Mouse (Mus musculus) testis, adult 2 months (tissue): ENCODE data around the gene Nav2. TPM values are rescaled to one million over a fixed set of nuclear protein-coding genes. Genes with fewer than 3 reads are reported as not detected.

Experiments used
- H3K27ac ChIP-seq: fragments of 200-500 bp; 2 replicates; pipeline ENCODE4 v1.5.1; 2012; ENCODE audit warnings: low read depth, low read length; ENCODE audit not compliant: control insufficient read depth, insufficient read depth
- H3K27me3 ChIP-seq: fragments of 200-500 bp; 2 replicates; pipeline ENCODE4 v1.6.1; 2012; ENCODE audit warnings: mild to moderate bottlenecking, low read length, moderate library complexity; ENCODE audit not compliant: control insufficient read depth, insufficient read depth
- H3K36me3 ChIP-seq: fragments of 200-500 bp; 2 replicates; pipeline ENCODE4 v1.6.1; 2012; ENCODE audit warnings: mild to moderate bottlenecking, low read length; ENCODE audit not compliant: control insufficient read depth, insufficient read depth
- H3K4me1 ChIP-seq: fragments of 200-500 bp; 2 replicates; pipeline ENCODE4 v1.6.1; 2012; ENCODE audit warnings: low read length; ENCODE audit not compliant: control insufficient read depth, insufficient read depth
- H3K4me3 ChIP-seq: fragments of 200-500 bp; 2 replicates; pipeline ENCODE4 v1.5.1; 2012; ENCODE audit warnings: low read depth, mild to moderate bottlenecking, low read length, moderate library complexity, mixed read lengths; ENCODE audit not compliant: control insufficient read depth
- CTCF ChIP-seq: fragments of 200-500 bp; IDR thresholded peaks from 2 replicates; pipeline ENCODE4 v1.5.1; 2012; ENCODE audit warnings: low read depth, mild to moderate bottlenecking, inconsistent platforms, low read length, moderate library complexity; ENCODE audit not compliant: control insufficient read depth, insufficient read depth, insufficient replicate concordance
- POLR2A ChIP-seq: fragments of 200-500 bp; IDR thresholded peaks from 2 replicates; pipeline ENCODE4 v1.6.1; 2012; ENCODE audit warnings: low read depth, mild to moderate bottlenecking, inconsistent platforms, low read length, moderate library complexity; ENCODE audit not compliant: control insufficient read depth
- polyA plus RNA-seq: library from polyadenylated mRNA; depleted of rRNA; stranded (reverse); fragments of >200 nt; gene quantifications from 2 replicates; pipeline ENCODE4 v1.2.3, GENCODE M21; 2012

Gene Nav2
- polyA plus RNA-seq, 1 experiment = 20.8 TPM

DNA sequence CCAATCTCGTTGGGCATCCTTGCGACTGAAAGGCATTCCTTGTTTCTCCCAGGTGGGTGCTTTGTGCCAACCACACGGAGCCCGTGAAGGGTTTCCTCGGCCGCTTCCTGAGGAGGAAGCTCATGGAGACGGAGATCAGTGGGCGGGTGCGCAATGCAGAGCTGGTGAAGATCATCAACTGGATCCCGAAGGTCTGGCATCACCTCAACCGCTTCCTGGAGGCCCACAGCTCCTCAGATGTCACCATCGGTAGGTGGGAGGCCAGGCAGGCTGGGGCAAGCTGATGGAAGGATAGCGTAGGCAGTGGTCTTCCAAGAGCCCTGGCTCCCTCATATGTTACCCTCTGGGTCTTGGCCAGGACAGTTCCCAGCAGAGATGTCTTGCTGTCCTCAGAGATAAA lies 689.7 kb downstream of the Nav2 start:
- no peak overlapping the region for H3K4me3 ChIP-seq
- H3K27ac ChIP-seq = no peak overlapping the region
- H3K36me3 ChIP-seq = no peaks in the 10 kb centered on the region
- TF ChIP-seq CTCF = no peak
- no peak for TF ChIP-seq POLR2A
- H3K4me1 ChIP-seq = no peaks in the 10 kb centered on the region
- no peaks in the 10 kb centered on the region for H3K27me3 ChIP-seq

DNA sequence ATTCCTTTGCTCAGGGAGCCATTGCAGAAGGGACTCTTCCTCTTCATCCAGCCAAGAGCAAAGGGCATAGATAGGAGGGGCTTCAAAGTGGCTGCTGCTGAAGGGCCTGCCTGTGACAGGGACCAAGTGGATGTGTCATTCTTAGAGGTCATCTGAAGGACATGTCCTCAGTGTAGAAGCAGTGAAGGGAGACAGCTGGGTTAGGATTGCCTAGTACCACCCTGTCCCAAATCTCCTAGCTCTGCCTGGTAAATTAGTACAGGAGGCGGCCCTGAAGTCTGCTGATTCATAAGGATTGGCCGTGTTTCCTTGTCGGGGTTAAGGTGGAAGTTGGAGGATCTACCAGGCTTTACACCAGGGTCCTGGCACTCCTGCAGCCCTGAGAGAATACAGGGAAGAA lies 691.4 kb downstream of the Nav2 start:
- TF ChIP-seq POLR2A = no peak
- TF ChIP-seq CTCF = no peak
- Histone ChIP-seq H3K4me3 (no peak overlapping the region), H3K27ac (no peak overlapping the region), H3K27me3 (no peaks in the 10 kb centered on the region), H3K36me3 (no peaks in the 10 kb centered on the region), H3K4me1 (no peaks in the 10 kb centered on the region; the same call in 1 of the 2 replicates)

GRCm38 (mm10) chr7:49601191-49601975 lies 692.9 kb downstream of the Nav2 start:
- no peak for TF ChIP-seq POLR2A
- peak; percentile 81; the same call in 1 of the 2 replicates for TF ChIP-seq CTCF
- H3K27me3 ChIP-seq = no peaks in the 10 kb centered on the region
- H3K36me3 ChIP-seq = no peaks in the 10 kb centered on the region
- H3K4me1 ChIP-seq = no peaks in the 10 kb centered on the region; the same call in 1 of the 2 replicates
- H3K27ac ChIP-seq = no peak overlapping the region
- no peak overlapping the region for H3K4me3 ChIP-seq

DNA sequence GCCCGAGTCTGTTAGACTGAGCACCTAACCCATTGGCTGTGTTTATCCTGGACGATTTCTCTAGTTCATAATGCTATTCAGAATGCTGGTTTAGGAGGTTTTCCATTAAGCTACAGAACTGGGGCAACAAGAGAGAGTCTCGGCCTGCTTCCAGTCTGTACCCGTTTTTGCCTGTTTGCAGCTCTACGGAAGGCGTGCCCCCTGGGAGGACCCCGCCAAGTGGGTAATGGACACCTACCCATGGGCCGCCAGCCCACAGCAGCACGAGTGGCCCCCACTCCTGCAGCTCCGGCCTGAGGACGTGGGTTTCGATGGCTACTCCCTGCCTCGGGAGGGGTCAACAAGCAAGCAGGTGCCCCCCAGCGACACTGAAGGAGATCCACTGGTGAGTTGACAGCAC lies 695.7 kb downstream of the Nav2 start:
- Histone ChIP-seq H3K4me1 (no peaks in the 10 kb centered on the region; the same call in 1 of the 2 replicates), H3K36me3 (no peaks in the 10 kb centered on the region), H3K4me3 (no peak overlapping the region), H3K27me3 (no peaks in the 10 kb centered on the region), H3K27ac (no peak overlapping the region)
- TF ChIP-seq CTCF (no peak), POLR2A (no peak)

DNA sequence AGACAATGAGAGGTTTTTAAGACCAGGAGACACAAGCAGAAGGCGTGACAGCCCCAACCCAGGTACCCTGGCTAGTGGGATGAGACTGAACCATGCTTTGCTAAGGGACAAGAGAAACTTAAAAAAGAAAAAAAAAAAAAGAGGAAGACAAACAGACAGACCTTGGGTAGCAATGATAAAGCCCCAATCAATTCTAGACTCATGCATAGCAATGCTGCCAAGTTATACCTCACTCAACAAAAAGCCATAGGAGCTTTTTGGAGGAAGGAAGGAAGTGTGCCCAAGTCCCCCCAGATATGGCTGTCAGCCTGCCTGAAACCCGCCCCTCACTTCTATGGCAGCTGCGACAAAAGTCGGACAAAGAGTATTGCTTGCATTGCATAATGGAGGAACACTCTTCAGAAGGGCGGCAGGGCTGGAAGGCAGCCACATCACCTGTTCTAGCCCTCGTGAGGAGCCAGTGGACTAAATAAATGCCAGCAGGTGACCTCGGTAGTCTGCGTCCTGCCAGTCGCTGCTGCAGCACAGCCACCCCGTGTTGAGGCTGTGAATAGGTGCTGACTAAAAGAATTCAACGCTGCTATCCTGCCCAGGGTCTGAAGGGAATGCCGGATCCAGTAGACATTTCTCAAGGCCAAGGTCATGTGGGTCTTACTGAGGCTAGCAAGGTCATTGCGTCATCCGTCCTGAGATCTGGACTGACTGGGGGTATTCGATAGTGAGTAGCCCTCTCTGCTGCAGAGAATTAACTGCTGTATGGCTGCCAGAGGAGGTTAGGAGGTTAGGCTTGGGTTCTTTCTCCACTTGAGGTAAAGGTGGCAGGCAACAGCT lies 696.7 kb downstream of the Nav2 start:
- Histone ChIP-seq H3K36me3 (no peaks in the 10 kb centered on the region), H3K4me3 (no peak overlapping the region), H3K4me1 (no peaks in the 10 kb centered on the region; the same call in 1 of the 2 replicates), H3K27ac (no peak overlapping the region), H3K27me3 (no peaks in the 10 kb centered on the region)
- TF ChIP-seq CTCF (no peak), POLR2A (no peak)

DNA sequence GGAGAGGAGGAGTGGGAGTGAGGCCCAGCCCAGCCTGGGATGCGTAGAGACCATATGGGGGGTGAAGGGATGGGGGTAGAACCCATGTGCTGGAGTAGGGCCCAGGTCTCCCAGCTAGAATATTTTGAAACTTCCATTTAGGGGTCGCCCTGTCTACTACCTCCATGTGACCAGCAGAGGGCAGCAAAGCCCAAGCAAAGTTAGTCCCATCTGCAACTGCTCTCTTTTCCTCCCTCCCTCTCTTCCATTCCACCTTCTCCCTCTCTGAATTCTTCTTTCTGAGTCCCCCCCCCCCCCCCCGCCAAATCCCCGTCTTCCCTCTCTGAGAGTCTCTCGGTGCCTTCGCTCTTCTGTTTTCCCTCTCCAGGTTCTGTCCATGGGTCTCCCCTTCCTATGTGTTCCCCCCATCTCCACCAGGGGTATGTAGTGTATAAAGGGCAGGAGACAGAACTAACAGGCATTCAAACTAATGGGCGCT lies 707.8 kb downstream of the Nav2 start:
- Histone ChIP-seq H3K27ac (no peak overlapping the region), H3K4me3 (no peak overlapping the region), H3K4me1 (peaks cover 3% of the 10 kb centered on the region), H3K27me3 (no peaks in the 10 kb centered on the region), H3K36me3 (no peaks in the 10 kb centered on the region)
- TF ChIP-seq CTCF (peak; percentile 76; the same call in 1 of the 2 replicates), POLR2A (no peak)

- Histone ChIP-seq H3K27me3 (no peaks in the 10 kb centered on the region), H3K4me1 (peaks cover 3% of the 10 kb centered on the region), H3K4me3 (no peak overlapping the region), H3K36me3 (no peaks in the 10 kb centered on the region), H3K27ac (no peak overlapping the region)
- TF ChIP-seq POLR2A = no peak
- TF ChIP-seq CTCF = no peak
Measured at GRCm38 (mm10) chr7:49617087-49617486, 708.6 kb downstream of the Nav2 start.
